Mouse (Mus musculus) hindbrain, postnatal 0 days (tissue): ENCODE measurements around the gene Alg14. TPM values are rescaled to one million over a fixed set of nuclear protein-coding genes. Genes with fewer than 3 reads are reported as not detected.

Experiments
- ATAC-seq: fragments of 200-750 bp; cut with Nextera tagmentation; 2 replicates; pipeline ENCODE4 v1.8.0; 2017; ENCODE audit warnings: mild to moderate bottlenecking, moderate TSS enrichment, moderate library complexity
- DNase-seq: peaks from one replicate; pipeline ENCODE4 v3.0.0-alpha.2; 2015; ENCODE audit warnings: low spot score
- H3K27ac ChIP-seq: fragments of 300-500 bp; sonication (generic); 2 replicates; pipeline ENCODE4 v1.5.1; 2014; ENCODE audit warnings: mild to moderate bottlenecking
- H3K27me3 ChIP-seq: fragments of 300-500 bp; sonication (generic); 2 replicates; pipeline ENCODE4 v1.6.1; 2014; ENCODE audit warnings: low read length, mixed read lengths; ENCODE audit not compliant: insufficient read depth
- H3K36me3 ChIP-seq: fragments of 300-500 bp; sonication (generic); 2 replicates; pipeline ENCODE4 v1.6.1; 2014; ENCODE audit warnings: low read length, mixed read lengths; ENCODE audit not compliant: insufficient read depth
- H3K4me1 ChIP-seq: fragments of 300-500 bp; sonication (generic); 2 replicates; pipeline ENCODE4 v1.6.1; 2014; ENCODE audit warnings: antibody characterized with exemption, low read length, mixed read lengths; ENCODE audit not compliant: insufficient read depth
- H3K4me2 ChIP-seq: fragments of 300-500 bp; sonication (generic); 2 replicates; pipeline ENCODE4 v1.6.1; 2014; ENCODE audit warnings: low read depth, mild to moderate bottlenecking, low read length, moderate library complexity, mixed read lengths
- H3K4me3 ChIP-seq: fragments of 300-500 bp; sonication (generic); 2 replicates; pipeline ENCODE4 v1.5.1; 2014; ENCODE audit warnings: low read length
- H3K9ac ChIP-seq: fragments of 300-500 bp; sonication (generic); replicated peaks from 2 replicates; pipeline ENCODE4 v1.6.1; 2014; ENCODE audit warnings: mild to moderate bottlenecking, low read length, moderate library complexity, mixed read lengths
- H3K9me3 ChIP-seq: fragments of 300-500 bp; sonication (generic); 2 replicates; pipeline ENCODE4 v1.6.1; 2016; ENCODE audit warnings: low read length, mixed read lengths
- CTCF ChIP-seq: IDR thresholded peaks from 2 replicates; pipeline ENCODE4 v1.5.1; 2016; ENCODE audit warnings: antibody characterized with exemption, control low read depth, low read depth
- WGBS: fragments of 180-500 bp; shearing (Covaris S2); extraction: QIAGEN DNeasy Blood & Tissue Kit; methylation state at CpG from one replicate; pipeline ENCODE4 v1.1.7; 2014; 5-methylcytosine and 5-hydroxymethylcytosine counted together
- polyA plus RNA-seq: library from polyadenylated mRNA; unstranded; fragments of >200 nt; fragmentation: Nextera tagmentation; extraction: Ambion mirVana; gene quantifications from 2 replicates; pipeline ENCODE4 v1.2.1, GENCODE M21; 2015
- total RNA-seq: library from RNA; depleted of rRNA; stranded (reverse); fragments of >200 nt; gene quantifications from 2 replicates; pipeline ENCODE4 v1.2.3, GENCODE M21; 2014

The Alg14 gene
- total and polyA plus RNA-seq, 2 experiments from 2014 or later = 26.6 to 39.5 TPM

DNA sequence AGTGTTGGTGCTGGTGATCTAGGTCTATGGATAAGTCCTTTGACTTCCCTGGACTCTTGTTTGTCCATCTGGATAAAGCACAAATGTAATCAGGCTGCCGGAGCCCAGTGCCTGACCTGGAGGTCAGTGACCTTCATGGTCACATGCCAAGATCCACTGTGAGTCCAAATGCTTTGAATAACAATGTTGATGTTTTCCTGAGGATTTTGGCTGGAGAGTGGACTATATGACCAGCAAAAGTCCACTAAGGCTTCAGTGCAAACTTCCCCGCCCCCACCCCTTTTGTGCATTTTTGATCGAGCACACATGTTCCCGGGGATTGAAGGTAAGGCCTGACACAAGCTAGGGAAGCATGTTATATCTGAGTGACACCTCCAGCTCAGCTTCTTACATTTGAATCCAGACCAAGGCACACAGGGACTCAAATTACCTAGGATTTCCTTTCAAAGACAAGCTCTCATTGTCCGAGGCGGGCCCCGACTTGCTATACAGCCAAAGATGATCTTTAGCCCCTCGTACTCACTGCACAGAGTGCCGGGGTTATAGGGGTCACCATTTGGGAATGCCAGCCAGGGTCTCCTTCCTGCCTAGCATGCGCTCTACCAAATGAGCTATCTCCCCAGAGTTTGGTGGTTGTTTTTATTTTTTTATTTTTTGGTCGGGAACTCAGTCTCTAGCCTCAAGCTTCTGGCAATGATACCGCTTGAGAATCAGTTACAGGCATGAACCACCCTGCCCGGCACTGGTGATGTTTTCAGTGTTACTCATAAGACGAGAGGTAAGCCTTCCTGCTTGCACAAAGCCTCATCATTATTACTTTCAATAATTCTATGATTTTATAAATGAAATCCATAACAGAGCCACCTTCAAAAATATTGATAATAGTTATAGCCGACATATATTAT lies 87.4 kb downstream of the Alg14 start:
- H3K4me2 ChIP-seq = no peak overlapping the region
- no peaks in the 10 kb centered on the region for H3K27me3 ChIP-seq
- H3K27ac ChIP-seq = no peak overlapping the region
- no peaks in the 10 kb centered on the region for H3K36me3 ChIP-seq
- ATAC-seq (no peak), DNase-seq (no peak)
- no peak for TF ChIP-seq CTCF
- no peaks in the 10 kb centered on the region for H3K4me1 ChIP-seq
- H3K4me3 ChIP-seq = no peak overlapping the region
- H3K9ac ChIP-seq = no peak overlapping the region
- H3K9me3 ChIP-seq = no peaks in the 10 kb centered on the region
- WGBS = 48% methylated on average over 15 of the region's 15 CpGs

- 76% methylated on average over 5 of the region's 5 CpGs for WGBS
- H3K9ac ChIP-seq = no peak overlapping the region
Measured at GRCm38 (mm10) chr3:121379699-121380098, 88.1 kb downstream of the Alg14 start.

GRCm38 (mm10) chr3:121387471-121388009 lies 96.0 kb downstream of the Alg14 start:
- WGBS = 77% methylated on average over 3 of the region's 3 CpGs
- no peak for TF ChIP-seq CTCF
- no peak overlapping the region for H3K27ac ChIP-seq

More at GRCm38 (mm10) chr3:121379699-121380098, 88.1 kb downstream of the Alg14 start:
- no peak for TF ChIP-seq CTCF
- H3K4me1 ChIP-seq = no peaks in the 10 kb centered on the region
- ATAC-seq (no peak), DNase-seq (no peak)
- no peak overlapping the region for H3K27ac ChIP-seq
- no peaks in the 10 kb centered on the region for H3K9me3 ChIP-seq
- no peaks in the 10 kb centered on the region for H3K27me3 ChIP-seq
- no peak overlapping the region for H3K4me2 ChIP-seq
- no peaks in the 10 kb centered on the region for H3K36me3 ChIP-seq
- no peak overlapping the region for H3K4me3 ChIP-seq

GRCm38 (mm10) chr3:121389366-121389765 lies 97.8 kb downstream of the Alg14 start:
- Histone ChIP-seq H3K4me3 (no peak overlapping the region), H3K36me3 (no peaks in the 10 kb centered on the region), H3K27me3 (no peaks in the 10 kb centered on the region), H3K4me2 (no peak overlapping the region), H3K9me3 (no peaks in the 10 kb centered on the region), H3K4me1 (no peaks in the 10 kb centered on the region; the same call in 1 of the 2 replicates), H3K27ac (no peak overlapping the region), H3K9ac (no peak overlapping the region)
- WGBS = 57% methylated on average over 8 of the region's 8 CpGs
- TF ChIP-seq CTCF = no peak
- DNase-seq = no peak
- no peak for ATAC-seq

More at GRCm38 (mm10) chr3:121387471-121388009, 96.0 kb downstream of the Alg14 start:
- Histone ChIP-seq H3K4me3 (no peak overlapping the region), H3K36me3 (no peaks in the 10 kb centered on the region), H3K9me3 (no peaks in the 10 kb centered on the region), H3K4me1 (no peaks in the 10 kb centered on the region; the same call in 1 of the 2 replicates), H3K27me3 (no peaks in the 10 kb centered on the region), H3K9ac (no peak overlapping the region), H3K4me2 (no peak overlapping the region)
- DNase-seq = no peak
- ATAC-seq = no peak

GRCm38 (mm10) chr3:121389860-121390530 lies 98.4 kb downstream of the Alg14 start:
- no peak for TF ChIP-seq CTCF
- H3K27ac ChIP-seq = peak overlapping the region; percentile 66; the same call in 1 of the 2 replicates
- no peaks in the 10 kb centered on the region; the same call in 1 of the 2 replicates for H3K4me1 ChIP-seq
- WGBS = 8% methylated on average over 17 of the region's 17 CpGs
- peak overlapping the region; percentile 11; the same call in 1 of the 2 replicates for H3K4me3 ChIP-seq
- no peaks in the 10 kb centered on the region for H3K9me3 ChIP-seq
- 0 out of 2 replicates have a peak overlapping the region, but pooled peaks have one; percentile 24 for H3K9ac ChIP-seq
- ATAC-seq = peak; percentile 74
- peak; percentile 79 for DNase-seq
- no peaks in the 10 kb centered on the region for H3K27me3 ChIP-seq
- no peaks in the 10 kb centered on the region for H3K36me3 ChIP-seq
- peak overlapping the region; percentile 52 for H3K4me2 ChIP-seq

DNA sequence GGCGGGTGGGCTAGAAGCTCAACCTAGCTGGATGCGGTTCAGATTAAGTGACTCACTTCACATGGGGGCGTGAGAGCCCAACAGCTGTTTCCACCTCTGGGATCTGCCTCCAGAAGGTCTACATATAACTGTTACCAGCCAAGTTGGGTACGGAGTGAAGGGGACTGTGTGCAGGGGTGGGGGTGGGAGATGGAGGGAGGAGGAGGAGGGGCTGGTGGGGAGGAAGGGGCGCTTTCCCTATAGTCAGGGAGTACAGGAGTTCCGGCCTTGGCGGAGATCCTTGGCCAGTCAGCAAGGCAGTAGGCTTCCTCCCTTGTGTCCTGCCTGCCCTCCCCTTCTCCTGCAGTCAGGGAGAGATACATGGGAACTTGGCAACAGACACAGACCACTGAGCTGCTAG lies 99.2 kb downstream of the Alg14 start:
- Histone ChIP-seq H3K27ac (peak overlapping the region; percentile 66; the same call in 1 of the 2 replicates), H3K36me3 (no peaks in the 10 kb centered on the region), H3K4me1 (no peaks in the 10 kb centered on the region; the same call in 1 of the 2 replicates), H3K4me2 (peak overlapping the region; percentile 52), H3K9me3 (no peaks in the 10 kb centered on the region), H3K9ac (no peak overlapping the region), H3K27me3 (no peaks in the 10 kb centered on the region), H3K4me3 (no peak overlapping the region)
- no peak for TF ChIP-seq CTCF
- ATAC-seq = peak; percentile 51
- peak; percentile 9 for DNase-seq
- WGBS = 23% methylated on average over 7 of the region's 7 CpGs
